Mouse (Mus musculus) right cerebral cortex, postnatal 25 days (tissue): ENCODE results near the gene Csrp3.

ENCODE experiments used
- DNase-seq: peaks from one replicate; pipeline ENCODE4 v3.0.0; 2022

Gene Csrp3

GRCm38 (mm10) chr7:48864671-48865458 is 17.0 kb upstream of the Csrp3 start:
- no peak for DNase-seq

- DNase-seq = no peak
Observed at GRCm38 (mm10) chr7:48864199-48864598, 16.4 kb upstream of the Csrp3 start.

- no peak for DNase-seq
Observed at GRCm38 (mm10) chr7:48861796-48862195, 14.0 kb upstream of the Csrp3 start.

GRCm38 (mm10) chr7:48860948-48861347 is 13.1 kb upstream of the Csrp3 start:
- DNase-seq = no peak

GRCm38 (mm10) chr7:48859362-48859761 is 11.5 kb upstream of the Csrp3 start:
- no peak for DNase-seq

- no peak for DNase-seq
Observed at GRCm38 (mm10) chr7:48858257-48858656, 10.4 kb upstream of the Csrp3 start.

GRCm38 (mm10) chr7:48855461-48855860 is 7.6 kb upstream of the Csrp3 start:
- no peak for DNase-seq

- DNase-seq = no peak
Observed at GRCm38 (mm10) chr7:48853496-48853895, 5.7 kb upstream of the Csrp3 start.

- DNase-seq = no peak
Observed at GRCm38 (mm10) chr7:48851529-48852104, 3.8 kb upstream of the Csrp3 start.

- DNase-seq = no peak
Observed at GRCm38 (mm10) chr7:48846755-48847154, 1.1 kb downstream of the Csrp3 start.

GRCm38 (mm10) chr7:48845213-48845973 is 2.4 kb downstream of the Csrp3 start:
- no peak for DNase-seq

- DNase-seq = no peak
Observed at GRCm38 (mm10) chr7:48843541-48843940, 4.3 kb downstream of the Csrp3 start.

- DNase-seq = no peak
Observed at GRCm38 (mm10) chr7:48842353-48842752, 5.5 kb downstream of the Csrp3 start.

- DNase-seq = no peak
Observed at GRCm38 (mm10) chr7:48841538-48841937, 6.3 kb downstream of the Csrp3 start.

GRCm38 (mm10) chr7:48840545-48840944 is 7.3 kb downstream of the Csrp3 start:
- no peak for DNase-seq

GRCm38 (mm10) chr7:48838434-48838833 is 9.4 kb downstream of the Csrp3 start:
- DNase-seq = no peak

GRCm38 (mm10) chr7:48836949-48837348 is 10.9 kb downstream of the Csrp3 start:
- DNase-seq = no peak

GRCm38 (mm10) chr7:48834989-48835626 is 12.7 kb downstream of the Csrp3 start:
- DNase-seq = no peak

GRCm38 (mm10) chr7:48834371-48834970 is 13.4 kb downstream of the Csrp3 start:
- no peak for DNase-seq

GRCm38 (mm10) chr7:48832735-48833134 is 15.1 kb downstream of the Csrp3 start:
- DNase-seq = no peak

GRCm38 (mm10) chr7:48830395-48830794 is 17.4 kb downstream of the Csrp3 start:
- no peak for DNase-seq

GRCm38 (mm10) chr7:48829177-48829910 is 18.5 kb downstream of the Csrp3 start:
- no peak for DNase-seq
